Mouse (Mus musculus) kidney, embryonic 14.5 days (tissue): Measurements from ENCODE around the gene Slc38a9. TPM values are rescaled to one million over a fixed set of nuclear protein-coding genes. Genes with fewer than 3 reads are reported as not detected.

Experiments
- ATAC-seq: fragments of 200-750 bp; cut with Nextera tagmentation; 2 replicates; pipeline ENCODE4 v1.8.0; 2017; ENCODE audit warnings: moderate number of reproducible peaks, mild to moderate bottlenecking, moderate TSS enrichment, moderate library complexity; ENCODE audit not compliant: low FRiP score, low TSS enrichment
- H3K27ac ChIP-seq: fragments of 300-500 bp; sonication (generic); 2 replicates; pipeline ENCODE4 v1.5.1; 2014; ENCODE audit warnings: low read depth, mild to moderate bottlenecking, low read length, moderate library complexity, mixed read lengths
- H3K27me3 ChIP-seq: fragments of 300-500 bp; sonication (generic); 2 replicates; pipeline ENCODE4 v1.6.1; 2014; ENCODE audit warnings: mild to moderate bottlenecking, low read length; ENCODE audit not compliant: control insufficient read depth, insufficient read depth
- H3K36me3 ChIP-seq: fragments of 300-500 bp; sonication (generic); 2 replicates; pipeline ENCODE4 v1.6.1; 2014; ENCODE audit warnings: low read length, mixed read lengths; ENCODE audit not compliant: control insufficient read depth, insufficient read depth
- H3K4me1 ChIP-seq: fragments of 300-500 bp; sonication (generic); 2 replicates; pipeline ENCODE4 v1.6.1; 2014; ENCODE audit warnings: low read length, mixed read lengths; ENCODE audit not compliant: control insufficient read depth, insufficient read depth
- H3K4me2 ChIP-seq: fragments of 300-500 bp; sonication (generic); replicated peaks from 2 replicates; pipeline ENCODE4 v1.6.1; 2014; ENCODE audit warnings: low read depth, mild to moderate bottlenecking, low read length
- H3K4me3 ChIP-seq: fragments of 300-500 bp; sonication (generic); 2 replicates; pipeline ENCODE4 v1.5.1; 2014; ENCODE audit warnings: mild to moderate bottlenecking, low read length
- H3K9ac ChIP-seq: fragments of 300-500 bp; sonication (generic); 2 replicates; pipeline ENCODE4 v1.6.1; 2014; ENCODE audit warnings: low read depth, mild to moderate bottlenecking, low read length, moderate library complexity
- H3K9me3 ChIP-seq: fragments of 300-500 bp; sonication (generic); 2 replicates; pipeline ENCODE4 v1.6.1; 2016; ENCODE audit warnings: low read length; ENCODE audit not compliant: control insufficient read depth
- WGBS: fragments of 180-500 bp; shearing (Covaris S2); extraction: QIAGEN DNeasy Blood & Tissue Kit; methylation state at CpG from one replicate; pipeline ENCODE4 v1.1.7; 2014; 5-methylcytosine and 5-hydroxymethylcytosine counted together
- polyA plus RNA-seq: library from polyadenylated mRNA; unstranded; fragments of >200 nt; fragmentation: Nextera tagmentation; extraction: Ambion mirVana; gene quantifications from 2 replicates; pipeline ENCODE4 v1.2.1, GENCODE M21; 2014

Gene Slc38a9
- polyA plus RNA-seq, 1 experiment from 2014 or later: 13.1 TPM

DNA sequence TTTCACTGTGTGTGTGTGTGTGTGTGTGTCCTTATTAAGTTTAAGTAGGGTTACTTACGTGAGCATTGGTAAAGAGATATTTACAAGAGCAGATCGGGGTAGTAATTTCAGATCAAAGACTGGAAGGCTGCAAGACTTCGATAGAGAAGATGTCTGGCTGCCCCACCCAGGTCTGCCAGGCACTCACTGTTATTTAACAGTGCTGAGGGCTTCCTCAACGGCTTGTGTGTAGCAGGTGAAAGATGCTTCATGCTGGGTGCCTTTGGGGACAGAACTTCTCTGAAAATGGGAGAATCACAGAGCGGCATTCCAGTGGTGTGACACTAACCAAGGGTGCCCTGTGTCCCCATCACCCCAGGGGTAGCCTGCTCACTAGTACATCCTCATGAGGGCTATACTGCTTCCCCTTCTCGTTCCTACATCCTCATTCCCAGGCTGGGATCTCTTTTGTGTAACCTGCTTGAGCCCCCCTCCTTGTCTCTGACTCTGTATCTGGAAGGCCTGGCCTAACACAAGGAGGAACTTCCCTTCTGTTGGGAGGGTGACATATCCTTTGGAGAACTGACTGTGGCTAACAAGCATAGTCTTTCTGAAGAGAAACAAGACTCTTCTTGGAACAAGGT is 87.4 kb downstream of the Slc38a9 start:
- no peaks in the 10 kb centered on the region for H3K9me3 ChIP-seq
- H3K27ac ChIP-seq: no peak overlapping the region
- no peak overlapping the region for H3K4me2 ChIP-seq
- no peak overlapping the region for H3K9ac ChIP-seq
- no peaks in the 10 kb centered on the region for H3K36me3 ChIP-seq
- no peaks in the 10 kb centered on the region for H3K27me3 ChIP-seq
- H3K4me1 ChIP-seq: peaks cover 10% of the 10 kb centered on the region
- H3K4me3 ChIP-seq: no peak overlapping the region
- 79% methylated on average over 6 of the region's 6 CpGs for WGBS
- no peak for ATAC-seq

- no peak overlapping the region for H3K4me2 ChIP-seq
- H3K27me3 ChIP-seq: no peaks in the 10 kb centered on the region
- 86% methylated on average over 11 of the region's 11 CpGs for WGBS
Observed at GRCm38 (mm10) chr13:112748808-112749510, 88.4 kb downstream of the Slc38a9 start.

DNA sequence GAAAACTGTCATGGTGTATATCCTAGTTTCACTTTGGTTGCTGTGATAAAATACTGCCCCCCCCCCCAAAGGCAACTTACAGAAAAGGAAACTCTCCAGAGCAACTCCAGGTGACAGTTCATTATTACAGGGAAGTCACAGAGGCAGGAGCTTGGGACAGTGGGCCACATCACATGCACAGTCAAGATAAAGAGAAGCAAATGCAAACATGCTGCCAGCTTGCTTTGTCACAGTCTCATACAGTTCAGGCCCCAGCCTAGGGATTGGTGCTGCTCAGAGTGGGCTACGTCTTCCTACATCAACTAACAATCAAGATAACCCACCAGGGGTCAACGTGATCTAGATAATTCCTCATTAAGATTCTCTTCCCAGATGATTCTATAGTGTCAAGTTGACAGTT is 89.3 kb downstream of the Slc38a9 start:
- Histone ChIP-seq H3K27me3 (no peaks in the 10 kb centered on the region), H3K27ac (no peak overlapping the region), H3K4me2 (no peak overlapping the region), H3K9ac (no peak overlapping the region), H3K36me3 (no peaks in the 10 kb centered on the region), H3K4me3 (no peak overlapping the region), H3K9me3 (no peaks in the 10 kb centered on the region), H3K4me1 (peaks cover 10% of the 10 kb centered on the region)
- WGBS: 95% methylated on average over 2 of the region's 2 CpGs
- no peak for ATAC-seq

More at GRCm38 (mm10) chr13:112748808-112749510, 88.4 kb downstream of the Slc38a9 start:
- Histone ChIP-seq H3K4me3 (no peak overlapping the region), H3K4me1 (peaks cover 10% of the 10 kb centered on the region), H3K9me3 (no peaks in the 10 kb centered on the region), H3K9ac (no peak overlapping the region), H3K36me3 (no peaks in the 10 kb centered on the region), H3K27ac (no peak overlapping the region)
- ATAC-seq: no peak

DNA sequence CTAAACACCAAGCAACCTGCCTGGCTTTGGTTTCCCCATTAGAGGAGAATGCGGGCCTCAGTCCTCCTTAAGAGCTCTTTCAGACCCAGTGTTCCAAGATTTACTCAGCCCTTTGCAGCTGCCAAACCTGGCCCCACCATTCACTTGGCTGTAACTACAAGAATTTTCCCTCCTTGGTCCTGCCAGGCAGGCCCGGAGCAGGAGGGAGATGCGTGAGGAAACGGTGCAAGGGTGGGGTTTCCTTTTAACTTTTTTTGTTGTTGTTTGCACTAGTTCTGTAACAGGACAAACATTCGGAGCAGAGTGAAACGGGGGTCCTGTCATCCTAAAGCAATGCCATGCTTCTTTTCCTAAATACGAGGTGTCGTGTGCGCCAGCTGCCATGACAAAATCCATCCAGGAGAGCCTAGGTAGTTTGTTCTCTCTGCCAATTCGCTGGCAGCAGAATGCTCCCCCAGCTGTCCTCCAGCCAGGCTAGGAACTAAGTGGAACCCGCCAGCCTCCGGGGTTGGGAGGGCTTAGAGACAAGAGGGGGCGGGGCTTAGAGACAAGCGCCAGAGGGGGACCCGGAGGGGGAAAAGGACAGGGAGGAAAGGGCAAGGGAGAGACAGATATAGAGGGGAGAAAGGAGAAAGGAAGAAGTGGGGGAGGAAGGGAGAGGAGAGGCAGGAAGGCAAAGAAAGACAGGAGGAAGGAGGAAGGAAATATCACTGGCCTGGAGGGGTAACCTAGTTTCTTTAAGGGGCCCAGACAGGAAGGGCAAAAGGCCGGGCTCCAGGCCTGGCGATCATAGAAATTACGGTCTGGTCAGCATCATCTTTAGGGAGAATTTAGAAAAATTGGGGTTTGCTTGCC is 91.1 kb downstream of the Slc38a9 start:
- H3K27me3 ChIP-seq: no peaks in the 10 kb centered on the region
- WGBS: 28% methylated on average over 18 of the region's 18 CpGs
- no peaks in the 10 kb centered on the region for H3K9me3 ChIP-seq
- H3K36me3 ChIP-seq: no peaks in the 10 kb centered on the region
- peak overlapping the region; percentile 68 for H3K27ac ChIP-seq
- peak overlapping the region; percentile 31; the same call in 1 of the 2 replicates for H3K4me2 ChIP-seq
- ATAC-seq: peak; percentile 29; the same call in 1 of the 2 replicates
- H3K4me1 ChIP-seq: peaks cover 10% of the 10 kb centered on the region
- no peak overlapping the region for H3K9ac ChIP-seq
- H3K4me3 ChIP-seq: no peak overlapping the region

DNA sequence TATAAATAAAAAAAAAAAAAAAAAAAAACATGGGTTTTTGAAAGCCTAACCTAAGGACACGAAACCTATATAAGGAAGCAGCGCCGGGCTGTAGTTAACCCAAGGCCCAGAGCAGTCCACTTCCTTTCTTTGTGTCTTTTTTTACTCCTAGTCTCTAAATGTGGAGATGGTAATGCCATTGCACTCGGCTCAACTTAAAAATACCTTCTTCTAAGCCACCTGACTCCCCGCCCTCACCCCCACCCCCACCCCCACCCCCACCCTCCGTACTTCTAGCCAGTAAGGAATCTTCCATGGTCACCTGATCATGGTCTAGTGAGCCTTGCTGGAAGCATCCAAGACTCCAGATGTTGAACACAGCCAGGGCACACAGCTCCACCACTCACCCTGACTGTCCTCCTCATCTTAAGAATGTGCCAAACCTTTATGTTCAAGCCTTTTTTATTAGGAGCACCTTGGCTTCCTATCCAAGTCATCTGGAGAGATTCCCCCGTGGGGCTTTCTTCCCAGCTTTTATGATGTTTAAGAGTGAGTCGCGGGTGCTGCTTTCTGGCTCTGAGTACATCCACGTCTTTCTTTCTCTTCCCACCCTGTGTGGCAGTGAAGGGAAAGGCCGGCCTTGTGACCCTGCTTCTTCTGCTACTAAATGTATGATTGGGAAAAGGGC is 91.9 kb downstream of the Slc38a9 start:
- no peak for ATAC-seq
- Histone ChIP-seq H3K4me2 (no peak overlapping the region), H3K27me3 (no peaks in the 10 kb centered on the region), H3K4me1 (peaks cover 10% of the 10 kb centered on the region), H3K27ac (peak overlapping the region; percentile 82), H3K9me3 (no peaks in the 10 kb centered on the region), H3K36me3 (no peaks in the 10 kb centered on the region), H3K9ac (no peak overlapping the region), H3K4me3 (no peak overlapping the region)
- WGBS: 65% methylated on average over 11 of the region's 11 CpGs

- Histone ChIP-seq H3K4me3 (no peak overlapping the region), H3K36me3 (no peaks in the 10 kb centered on the region), H3K27ac (no peak overlapping the region; the same call in 1 of the 2 replicates), H3K4me2 (no peak overlapping the region), H3K27me3 (no peaks in the 10 kb centered on the region), H3K9me3 (no peaks in the 10 kb centered on the region), H3K9ac (no peak overlapping the region), H3K4me1 (peaks cover 10% of the 10 kb centered on the region)
- 83% methylated on average over 9 of the region's 9 CpGs for WGBS
- ATAC-seq: no peak
Observed at GRCm38 (mm10) chr13:112753522-112753921, 93.0 kb downstream of the Slc38a9 start.

- H3K4me2 ChIP-seq: no peak overlapping the region
- H3K9me3 ChIP-seq: no peaks in the 10 kb centered on the region
- no peak overlapping the region for H3K9ac ChIP-seq
- no peaks in the 10 kb centered on the region for H3K36me3 ChIP-seq
- H3K27ac ChIP-seq: no peak overlapping the region
- WGBS: 63% methylated on average over 4 of the region's 4 CpGs
- peaks cover 11% of the 10 kb centered on the region for H3K4me1 ChIP-seq
- H3K27me3 ChIP-seq: no peaks in the 10 kb centered on the region
- no peak overlapping the region for H3K4me3 ChIP-seq
- ATAC-seq: no peak
Observed at GRCm38 (mm10) chr13:112754871-112755270, 94.3 kb downstream of the Slc38a9 start.

DNA sequence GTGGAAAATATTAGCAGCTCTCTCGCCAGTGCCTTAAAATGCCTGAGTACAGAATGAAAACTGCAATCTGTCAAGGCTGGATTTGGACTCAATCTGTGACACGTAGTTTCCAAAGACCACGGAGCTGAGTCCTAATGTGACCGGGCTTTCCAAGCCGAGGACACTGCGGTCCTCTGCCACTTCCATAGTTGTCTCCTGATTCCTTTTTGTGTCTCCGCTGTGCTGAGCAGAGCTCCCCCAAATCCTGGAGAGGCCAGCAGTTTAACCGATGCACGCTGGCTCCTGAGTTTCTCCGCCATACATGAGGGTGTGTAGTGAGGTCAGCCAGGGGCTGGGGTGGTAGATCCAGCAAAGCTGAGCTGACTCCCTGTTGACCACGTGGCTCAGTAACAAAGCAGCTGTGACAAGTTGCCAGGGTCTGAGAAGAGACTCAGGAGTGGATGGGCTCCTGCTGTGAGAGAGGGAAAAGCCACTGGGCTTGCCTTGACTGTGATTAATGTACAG is 95.0 kb downstream of the Slc38a9 start:
- H3K27me3 ChIP-seq: no peaks in the 10 kb centered on the region
- H3K9ac ChIP-seq: peak overlapping the region; percentile 28; the same call in 1 of the 2 replicates
- H3K27ac ChIP-seq: no peak overlapping the region
- 55% methylated on average over 11 of the region's 11 CpGs for WGBS
- H3K9me3 ChIP-seq: no peaks in the 10 kb centered on the region
- peak; percentile 36; the same call in 1 of the 2 replicates for ATAC-seq
- H3K4me2 ChIP-seq: no peak overlapping the region
- H3K4me1 ChIP-seq: peaks cover 14% of the 10 kb centered on the region
- no peak overlapping the region for H3K4me3 ChIP-seq
- H3K36me3 ChIP-seq: no peaks in the 10 kb centered on the region
